8 mouse cellular contexts compared by ENCODE assay signal in the genomic region with DNA sequence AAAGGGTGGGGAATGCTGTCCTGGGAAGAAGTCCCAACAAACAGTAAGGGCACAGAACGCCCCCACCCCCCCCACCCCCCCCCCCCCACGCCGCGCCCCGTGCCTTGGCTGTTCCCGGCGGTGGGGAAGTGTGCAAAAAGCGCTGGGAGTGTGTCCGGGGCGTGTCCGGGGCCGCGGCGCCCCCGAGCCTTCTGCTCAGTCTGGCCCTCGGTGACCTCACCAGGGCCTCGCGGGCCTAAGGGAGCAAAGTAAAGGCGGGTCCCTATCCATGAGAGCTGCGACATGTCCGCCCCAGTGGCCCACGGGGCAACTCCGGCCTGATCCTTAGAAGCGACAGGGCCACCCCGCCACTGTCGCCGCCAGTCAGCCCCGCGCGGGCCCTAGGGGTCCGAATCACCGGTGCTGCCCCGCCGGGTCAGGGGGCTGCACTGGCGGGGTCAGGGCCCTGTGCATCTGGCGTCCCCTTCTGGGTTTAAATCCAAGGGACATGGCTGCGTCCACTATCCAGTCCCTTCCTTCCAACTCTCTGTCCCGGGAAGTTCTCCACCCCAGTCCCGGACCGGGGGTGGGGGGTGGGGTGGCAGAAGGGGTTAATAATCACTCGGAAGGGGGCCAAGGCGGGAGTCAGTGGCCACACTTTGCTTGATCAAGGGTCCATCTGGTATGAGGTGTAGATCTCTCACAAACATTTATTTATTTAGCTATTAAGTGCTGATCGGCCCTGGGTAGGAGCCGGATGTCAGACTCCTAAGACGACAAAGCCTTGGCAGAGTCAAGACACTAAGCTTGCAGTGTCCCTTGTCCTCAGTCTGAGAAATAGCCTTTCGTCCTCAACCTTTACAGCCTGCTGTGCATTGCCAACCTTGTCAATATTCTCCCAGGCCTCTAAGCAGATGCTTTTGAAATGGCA. TPM values are rescaled to one million over a fixed set of nuclear protein-coding genes. Genes with fewer than 3 reads are reported as not detected.
DNase-seq lines count a peak whose midpoint lies in the region; ATAC-seq and TF ChIP-seq lines count a peak whose summit lies in the region.

A gene (minus strand): TSS at position 14 of the 910 bp plus-strand sequence.

- WGBS in hindbrain, embryonic 15.5 days: 1% methylated on average over 40 of the region's 46 CpGs

- H3K4me1 ChIP-seq in hindbrain, embryonic 15.5 days (replicated peaks): peaks cover 26% of the 10 kb centered on the region

- intact Hi-C loops in gastrocnemius, adult 2 months (cut with DNase I): loop anchor here (5.0 kb wide), 1 partner anchor 274 kb away; no protein-coding TSS in a partner anchor
- intact Hi-C loops in left cerebral cortex, postnatal 10 days (cut with DNase I): no loop called here

- no peak; the same call in 1 of the 2 replicates for TF ChIP-seq CTCF in gastrocnemius, adult 2 months (IDR thresholded peaks at IDR 0.05)

- no peaks in the 10 kb centered on the region for H3K27me3 ChIP-seq in hindbrain, embryonic 15.5 days

- H3K9me3 ChIP-seq in hindbrain, embryonic 15.5 days: no peaks in the 10 kb centered on the region

- H3K27ac ChIP-seq in gastrocnemius, adult 2 months: peak within 1 kb of the TSS; percentile 97
- peak within 1 kb of the TSS; percentile 79 for H3K27ac ChIP-seq in hindbrain, embryonic 15.5 days (replicated peaks)

- H3K4me3 ChIP-seq in gastrocnemius, adult 2 months: peak within 1 kb of the TSS; percentile 79
- H3K4me3 ChIP-seq in hindbrain, embryonic 15.5 days: peak within 1 kb of the TSS; percentile 90

- H3K9ac ChIP-seq in hindbrain, embryonic 15.5 days: peak within 1 kb of the TSS; percentile 86

- H3K36me3 ChIP-seq in hindbrain, embryonic 15.5 days: no peaks in the 10 kb centered on the region

- DNase-seq in T-cell, adult 2 months (ENCODE audit: low spot score): peak; percentile 5
- peak; percentile 38 for DNase-seq in cerebellum, adult 9-11 months
- peak; percentile 90 for DNase-seq in gastrocnemius, adult 2 months
- peak in 1 of 2 experiments; percentile 91 for DNase-seq in left cerebral cortex, postnatal 10 days (ENCODE audit: extremely low spot score in 1 of 2, low spot score in 2 of 2)
- peak; percentile 47 to 68 for DNase-seq in right cerebral cortex, postnatal 10 days (ENCODE audit: low spot score in 2 of 2)
- DNase-seq in urinary bladder, postnatal 4 days (ENCODE audit: low spot score in 2 of 2): peak; percentile 81 to 82

- peak; percentile 43 for ATAC-seq in hindbrain, embryonic 15.5 days (ENCODE audit: low FRiP score, low read depth)
- peak; percentile 72 for ATAC-seq in megakaryocyte, adult 5-6 weeks (ENCODE audit: poor library complexity, severe bottlenecking)

- peak within 1 kb of the TSS; percentile 98 for H3K4me2 ChIP-seq in hindbrain, embryonic 15.5 days

RNA-seq across cellular contexts. Expression of the gene that starts here (rescaled TPM):
- total RNA-seq in gastrocnemius, adult 2 months (2021): 1 to 10 TPM; 5.0 to 8.3 TPM
- 6.0 and 7.2 TPM in 2 replicates for polyA plus RNA-seq in hindbrain, embryonic 15.5 days (2015; fragmentation: Nextera tagmentation; extraction: Ambion mirVana)
- 10 to 100 TPM; 27.3 to 28.0 TPM for total RNA-seq in left cerebral cortex, postnatal 10 days (2021)
- 2.0 and 2.1 TPM in 2 replicates for total RNA-seq in megakaryocyte, adult 5-6 weeks (2015)
- total RNA-seq in megakaryocyte, adult 5-6 weeks (2017): 2.3 and 2.6 TPM in 2 replicates
